Mouse (Mus musculus) E14TG2a.4 (cell line): Measurements from ENCODE around the gene Gm10382.
"Not testable (repeated sequence)": the region's sequence is repeated elsewhere in the genome, so short reads cannot be mapped to it uniquely, and the experiment has no call there.

Experiments used
- CTCF ChIP-seq: conservative IDR thresholded peaks from 2 replicates; pipeline ENCODE4 v1.5.1; 2014; ENCODE audit warnings: low read length
- NANOG ChIP-seq: IDR thresholded peaks from 2 replicates; pipeline ENCODE4 v1.6.1; 2014; ENCODE audit warnings: borderline replicate concordance, low read length, mixed read lengths
- POU5F1 ChIP-seq: IDR thresholded peaks from 2 replicates; pipeline ENCODE4 v1.6.1; 2014; ENCODE audit warnings: low read length, borderline replicate concordance

- not testable (repeated sequence) for TF ChIP-seq CTCF, NANOG, POU5F1
Observed at GRCm38 (mm10) chr5:125432324-125432723, 43.2 kb downstream of the Gm10382 start.
